Mouse (Mus musculus): ENCODE results near the gene Plch2. TPM values are rescaled to one million over a fixed set of nuclear protein-coding genes. Genes with fewer than 3 reads are reported as not detected.

The Plch2 gene
- polyA plus RNA-seq, 1 experiment from 2014 or later, result 12.7 TPM

GRCm38 (mm10) chr4:155069191-155069590, 12.6 kb upstream of the Plch2 start:
- no peak for ATAC-seq (replicated peaks)
- no peak overlapping the region for H3K9ac ChIP-seq (replicated peaks)
- H3K27ac ChIP-seq (replicated peaks), result no peak overlapping the region
- no peak overlapping the region for H3K4me2 ChIP-seq (replicated peaks)
- H3K4me1 ChIP-seq, result peaks cover 19% of the 10 kb centered on the region
- peaks cover 54% of the 10 kb centered on the region for H3K36me3 ChIP-seq
- no peaks in the 10 kb centered on the region for H3K9me3 ChIP-seq
- H3K27me3 ChIP-seq, result no peaks in the 10 kb centered on the region
- 90% methylated on average over 6 of the region's 6 CpGs for WGBS
- H3K4me3 ChIP-seq, result no peak overlapping the region

DNA sequence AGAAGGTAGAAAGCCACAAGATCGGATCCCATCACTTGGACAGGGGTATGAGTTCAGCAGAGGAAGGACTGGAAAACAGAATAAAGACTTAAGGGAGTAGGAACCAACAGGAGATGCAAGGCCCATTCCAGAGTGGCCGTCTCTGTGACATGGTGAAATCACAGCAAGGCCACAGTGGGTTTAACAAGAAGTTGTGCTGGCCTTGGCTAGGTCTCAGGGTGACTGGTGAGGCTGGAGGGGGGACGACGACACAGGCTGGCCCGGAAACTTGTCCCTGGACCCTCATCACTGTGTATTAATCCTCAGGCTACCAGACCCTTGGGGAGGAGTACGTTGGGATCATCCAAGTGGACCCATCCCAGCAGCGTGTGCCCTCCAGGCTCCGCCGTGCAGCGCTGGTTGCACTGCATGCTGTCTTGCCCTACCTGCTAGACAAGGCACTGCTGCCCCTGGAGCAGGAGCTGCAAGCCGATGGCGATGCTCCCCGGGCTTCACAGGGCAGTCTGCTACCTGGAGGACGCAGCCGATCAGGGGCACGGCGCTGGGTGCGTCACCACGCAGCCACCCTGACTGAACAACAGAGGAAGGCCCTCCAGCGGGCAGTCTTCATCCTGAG, 11.9 kb upstream of the Plch2 start:
- Histone ChIP-seq H3K4me1 (peaks cover 19% of the 10 kb centered on the region), H3K4me3 (no peak overlapping the region; the same call in 1 of the 2 replicates), H3K27me3 (no peaks in the 10 kb centered on the region), H3K36me3 (peaks cover 48% of the 10 kb centered on the region), H3K9me3 (no peaks in the 10 kb centered on the region), H3K27ac (replicated peaks) (no peak overlapping the region), H3K9ac (replicated peaks) (no peak overlapping the region), H3K4me2 (replicated peaks) (no peak overlapping the region)
- 89% methylated on average over 20 of the region's 20 CpGs for WGBS
- ATAC-seq (replicated peaks), result no peak

GRCm38 (mm10) chr4:155066834-155067522, 10.4 kb upstream of the Plch2 start, which contains the start of gene Pex10:
Pex10 (plus strand) TSS chr4:155067016.
- Histone ChIP-seq H3K36me3 (peaks cover 35% of the 10 kb centered on the region), H3K9me3 (no peaks in the 10 kb centered on the region), H3K4me3 (peak within 1 kb of the TSS; percentile 65), H3K9ac (replicated peaks) (peak within 1 kb of the TSS; percentile 78), H3K4me1 (peaks cover 19% of the 10 kb centered on the region), H3K4me2 (replicated peaks) (peak within 1 kb of the TSS; percentile 80), H3K27me3 (no peaks in the 10 kb centered on the region), H3K27ac (replicated peaks) (peak within 1 kb of the TSS; percentile 86)
- peak; percentile 90 for ATAC-seq (replicated peaks)
- WGBS, result under 1% methylated on average over 47 of the region's 48 CpGs

DNA sequence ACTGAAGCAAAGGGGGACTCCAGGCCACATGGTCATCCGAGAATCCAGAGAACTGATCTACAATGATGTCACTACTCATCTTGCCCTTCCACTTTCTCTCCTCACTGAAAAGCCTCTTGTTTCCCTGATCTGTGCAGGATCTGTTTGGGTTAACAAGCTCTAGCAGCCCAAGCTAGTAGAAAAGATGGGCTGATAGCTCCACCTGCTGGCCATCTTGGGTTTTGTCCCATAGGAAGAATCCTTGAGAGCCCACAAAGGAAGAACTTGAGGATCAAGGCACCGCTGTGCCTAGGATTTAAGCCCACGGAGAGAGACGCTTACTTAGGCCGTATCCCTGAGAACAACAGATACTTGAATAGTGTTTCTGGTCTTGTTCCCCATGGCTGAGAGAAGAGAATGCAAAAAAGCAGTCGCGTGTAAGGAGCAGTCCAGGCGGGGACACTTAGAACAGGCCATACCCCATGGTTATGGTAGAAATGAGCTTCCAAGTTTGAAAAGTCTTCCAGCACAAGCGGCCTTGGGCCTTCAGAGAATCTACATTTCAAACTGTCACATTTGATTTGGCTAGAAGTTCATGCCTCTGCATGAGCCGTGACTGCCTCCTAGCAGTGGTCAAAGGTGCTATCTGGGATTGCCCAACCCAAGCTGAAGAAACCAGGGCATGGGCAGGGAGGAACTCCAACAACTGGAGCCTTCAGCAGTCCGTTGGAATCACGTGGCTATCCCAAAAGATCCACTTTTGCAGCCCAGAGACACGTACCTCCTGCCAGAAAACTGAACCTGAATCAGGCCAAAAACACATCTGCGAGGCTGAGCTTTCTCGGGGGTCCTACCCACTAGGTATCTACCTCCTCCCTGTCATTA, 9.6 kb upstream of the Plch2 start:
- H3K4me3 ChIP-seq, result peak overlapping the region; percentile 65
- 4% methylated on average over 15 of the region's 15 CpGs for WGBS
- peak overlapping the region; percentile 80 for H3K4me2 ChIP-seq (replicated peaks)
- peak overlapping the region; percentile 86 for H3K27ac ChIP-seq (replicated peaks)
- no peak overlapping the region for H3K9ac ChIP-seq (replicated peaks)
- H3K27me3 ChIP-seq, result no peaks in the 10 kb centered on the region
- peaks cover 19% of the 10 kb centered on the region for H3K4me1 ChIP-seq
- H3K9me3 ChIP-seq, result no peaks in the 10 kb centered on the region
- peak; percentile 53 for ATAC-seq (replicated peaks)
- H3K36me3 ChIP-seq, result peaks cover 27% of the 10 kb centered on the region

DNA sequence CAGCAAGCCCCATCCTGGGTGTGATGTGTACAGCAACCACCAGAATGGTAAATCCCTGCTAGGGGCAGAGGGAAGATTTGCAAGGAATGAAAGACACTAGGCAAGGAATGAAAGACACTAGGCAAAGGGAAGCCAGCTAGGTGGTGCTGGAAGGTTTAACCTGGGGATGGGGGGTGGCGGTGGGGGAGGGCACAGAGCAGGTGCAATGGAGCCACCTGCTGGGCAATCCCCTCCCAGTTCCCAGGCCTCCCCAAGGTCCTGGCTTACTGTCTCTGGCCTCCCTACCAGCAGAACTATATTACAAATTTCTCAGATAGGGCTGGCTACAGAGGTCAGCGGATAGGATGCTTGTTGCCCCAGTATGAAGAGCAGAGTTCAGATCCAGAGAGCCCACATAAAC, 7.9 kb upstream of the Plch2 start:
- Histone ChIP-seq H3K4me2 (replicated peaks) (no peak overlapping the region), H3K9ac (replicated peaks) (no peak overlapping the region), H3K27me3 (no peaks in the 10 kb centered on the region), H3K27ac (replicated peaks) (no peak overlapping the region), H3K9me3 (no peaks in the 10 kb centered on the region), H3K36me3 (peaks cover 10% of the 10 kb centered on the region), H3K4me1 (peaks cover 23% of the 10 kb centered on the region), H3K4me3 (no peak overlapping the region)
- ATAC-seq (replicated peaks), result no peak
- 71% methylated on average over 2 of the region's 2 CpGs for WGBS

DNA sequence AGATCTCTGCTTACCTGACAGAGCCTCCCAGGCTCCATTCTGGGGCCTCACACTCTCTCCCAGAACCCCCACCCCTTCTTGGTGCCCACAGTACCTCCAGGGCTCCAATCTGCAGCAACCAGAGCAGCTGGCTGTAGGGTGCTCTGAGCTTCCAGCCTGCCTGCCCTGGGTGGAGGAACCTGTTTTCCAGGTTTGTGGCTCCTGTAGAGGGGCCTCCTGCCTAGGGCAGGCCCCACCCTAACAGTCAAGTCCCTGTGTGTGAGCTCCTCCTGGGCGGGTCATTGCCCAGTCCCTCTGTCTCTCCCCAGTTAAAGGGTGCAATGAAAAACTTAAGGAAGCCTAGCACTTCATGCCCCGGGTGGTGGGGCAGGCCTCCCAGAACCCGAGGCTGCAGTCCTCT, 7.3 kb upstream of the Plch2 start:
- Histone ChIP-seq H3K27me3 (no peaks in the 10 kb centered on the region), H3K4me2 (replicated peaks) (no peak overlapping the region), H3K4me3 (no peak overlapping the region), H3K9me3 (no peaks in the 10 kb centered on the region), H3K9ac (replicated peaks) (no peak overlapping the region), H3K36me3 (peaks cover 5% of the 10 kb centered on the region), H3K27ac (replicated peaks) (no peak overlapping the region), H3K4me1 (peaks cover 26% of the 10 kb centered on the region)
- no peak for ATAC-seq (replicated peaks)
- 53% methylated on average over 3 of the region's 3 CpGs for WGBS

- no peaks in the 10 kb centered on the region for H3K36me3 ChIP-seq
- H3K4me2 ChIP-seq (replicated peaks), result no peak overlapping the region
- H3K27me3 ChIP-seq, result no peaks in the 10 kb centered on the region
- ATAC-seq (replicated peaks), result no peak
- 38% methylated on average over 10 of the region's 10 CpGs for WGBS
- H3K4me1 ChIP-seq, result peaks cover 39% of the 10 kb centered on the region
- no peak overlapping the region for H3K9ac ChIP-seq (replicated peaks)
- H3K4me3 ChIP-seq, result no peak overlapping the region
- H3K27ac ChIP-seq (replicated peaks), result no peak overlapping the region
- H3K9me3 ChIP-seq, result no peaks in the 10 kb centered on the region
These were observed 1.7 kb upstream of the Plch2 start for GRCm38 (mm10) chr4:155058325-155058724.

GRCm38 (mm10) chr4:155050116-155050515, 6.5 kb downstream of the Plch2 start:
- no peak for ATAC-seq (replicated peaks)
- no peak overlapping the region for H3K4me3 ChIP-seq
- H3K27me3 ChIP-seq, result no peaks in the 10 kb centered on the region; the same call in 1 of the 2 replicates
- peaks cover 24% of the 10 kb centered on the region for H3K4me1 ChIP-seq
- no peaks in the 10 kb centered on the region for H3K36me3 ChIP-seq
- WGBS, result 83% methylated on average over 7 of the region's 7 CpGs
- no peak overlapping the region for H3K9ac ChIP-seq (replicated peaks)
- H3K4me2 ChIP-seq (replicated peaks), result no peak overlapping the region
- no peaks in the 10 kb centered on the region for H3K9me3 ChIP-seq
- no peak overlapping the region for H3K27ac ChIP-seq (replicated peaks)

DNA sequence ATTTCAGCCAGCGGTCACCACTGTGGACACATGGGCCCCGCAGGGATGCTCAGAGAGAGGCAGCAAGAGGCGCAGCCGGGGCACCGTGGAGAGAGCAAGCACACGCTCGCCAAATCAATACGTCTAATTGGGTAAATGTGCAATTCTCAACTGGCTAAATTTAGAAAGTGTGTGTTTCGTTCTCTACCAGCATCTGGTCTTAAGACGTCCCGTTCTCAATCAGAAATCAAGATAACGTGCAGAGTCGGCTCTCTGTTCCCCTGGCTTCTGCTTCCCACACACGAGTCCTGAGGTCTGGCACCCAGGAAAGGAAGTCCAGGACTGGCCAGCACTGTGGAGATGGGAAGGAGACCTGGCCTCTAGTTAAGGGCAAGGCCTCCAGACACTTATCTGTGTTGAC, 9.9 kb downstream of the Plch2 start:
- Histone ChIP-seq H3K9me3 (no peaks in the 10 kb centered on the region), H3K36me3 (no peaks in the 10 kb centered on the region), H3K4me2 (replicated peaks) (no peak overlapping the region), H3K9ac (replicated peaks) (no peak overlapping the region), H3K4me3 (no peak overlapping the region), H3K27me3 (peaks cover 30% of the 10 kb centered on the region), H3K27ac (replicated peaks) (no peak overlapping the region), H3K4me1 (peaks cover 9% of the 10 kb centered on the region)
- 81% methylated on average over 14 of the region's 14 CpGs for WGBS
- ATAC-seq (replicated peaks), result no peak

- Histone ChIP-seq H3K4me2 (replicated peaks) (peak overlapping the region; percentile 82), H3K27me3 (peaks cover 30% of the 10 kb centered on the region), H3K36me3 (no peaks in the 10 kb centered on the region), H3K4me1 (peaks cover 23% of the 10 kb centered on the region), H3K27ac (replicated peaks) (no peak overlapping the region), H3K4me3 (peak overlapping the region; percentile 47), H3K9me3 (no peaks in the 10 kb centered on the region), H3K9ac (replicated peaks) (peak overlapping the region; percentile 44)
- WGBS, result under 1% methylated on average over 25 of the region's 25 CpGs
- ATAC-seq (replicated peaks), result peak; percentile 15; the same call in 1 of the 2 replicates
These were observed 13.3 kb downstream of the Plch2 start for GRCm38 (mm10) chr4:155043289-155043625.

- WGBS, result 2% methylated on average over 65 of the region's 65 CpGs
- H3K4me3 ChIP-seq, result peak overlapping the region; percentile 47
- H3K9me3 ChIP-seq, result no peaks in the 10 kb centered on the region
- H3K27ac ChIP-seq (replicated peaks), result no peak overlapping the region
- H3K9ac ChIP-seq (replicated peaks), result peak overlapping the region; percentile 44
- peak; percentile 51 for ATAC-seq (replicated peaks)
- H3K27me3 ChIP-seq, result peaks cover 30% of the 10 kb centered on the region
- no peaks in the 10 kb centered on the region for H3K36me3 ChIP-seq
- H3K4me2 ChIP-seq (replicated peaks), result peak overlapping the region; percentile 82
- peaks cover 23% of the 10 kb centered on the region for H3K4me1 ChIP-seq
These were observed 13.8 kb downstream of the Plch2 start for GRCm38 (mm10) chr4:155042606-155043288.

Measured in forebrain, embryonic 15.5 days (tissue).